Mouse (Mus musculus): ENCODE results near the gene Csad. TPM values are rescaled to one million over a fixed set of nuclear protein-coding genes. Genes with fewer than 3 reads are reported as not detected.

Csad gene
- polyA plus RNA-seq (2014; fragmentation: Illumina TruSeq; extraction: RNeasy Lipid Tissue Mini Kit (QIAGEN cat#74804); ENCODE audit: low read depth, low replicate concordance), result 24.0 TPM

DNA sequence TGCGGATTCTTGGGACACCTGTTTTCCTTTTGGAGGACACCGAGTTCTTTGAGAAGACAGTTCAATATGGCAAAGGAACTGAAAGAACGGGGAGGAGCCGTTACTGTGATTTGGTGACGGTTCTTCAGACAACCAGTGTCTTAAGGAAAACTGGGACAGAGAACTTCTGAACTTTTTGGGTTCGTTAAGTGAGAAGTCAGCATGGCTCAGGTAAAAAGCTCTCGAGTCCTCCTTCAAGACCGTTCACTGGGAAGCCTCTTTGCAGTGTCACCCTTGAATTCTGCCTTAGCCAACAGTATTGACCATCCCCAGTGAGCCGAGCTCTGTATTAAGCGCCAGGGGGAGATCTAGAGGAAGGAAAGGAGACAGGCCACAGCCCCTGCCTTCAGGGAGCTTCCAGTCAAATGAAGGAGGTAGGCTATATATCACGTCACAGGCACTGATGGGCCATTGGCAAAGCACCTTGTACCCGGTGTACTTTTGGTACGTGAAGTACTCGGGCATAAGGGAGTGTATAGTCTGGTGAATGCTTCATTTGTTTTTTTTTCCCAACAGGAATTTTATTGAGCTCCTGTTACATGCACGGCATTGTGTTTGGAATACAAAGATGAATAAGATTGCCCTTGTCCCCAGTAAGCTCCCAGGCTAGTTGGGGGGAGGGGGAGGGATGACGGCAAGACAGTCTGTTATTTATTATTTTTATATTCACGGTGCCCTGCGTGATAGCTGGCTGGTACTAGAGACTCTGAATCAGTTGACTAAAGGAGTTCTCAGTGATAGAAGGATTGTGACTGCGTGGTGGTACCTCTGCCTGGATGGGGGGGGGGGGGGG, at the start of gene Csad:
Gene Csad (minus strand): TSS at position 51 of the 832 bp plus-strand sequence.

GRCm38 (mm10) chr15:102231748-102232147, 27.2 kb upstream of the Csad start, which contains the start of gene Itgb7:
TSS of gene Itgb7 (minus strand) at chr15:102231944.

DNA sequence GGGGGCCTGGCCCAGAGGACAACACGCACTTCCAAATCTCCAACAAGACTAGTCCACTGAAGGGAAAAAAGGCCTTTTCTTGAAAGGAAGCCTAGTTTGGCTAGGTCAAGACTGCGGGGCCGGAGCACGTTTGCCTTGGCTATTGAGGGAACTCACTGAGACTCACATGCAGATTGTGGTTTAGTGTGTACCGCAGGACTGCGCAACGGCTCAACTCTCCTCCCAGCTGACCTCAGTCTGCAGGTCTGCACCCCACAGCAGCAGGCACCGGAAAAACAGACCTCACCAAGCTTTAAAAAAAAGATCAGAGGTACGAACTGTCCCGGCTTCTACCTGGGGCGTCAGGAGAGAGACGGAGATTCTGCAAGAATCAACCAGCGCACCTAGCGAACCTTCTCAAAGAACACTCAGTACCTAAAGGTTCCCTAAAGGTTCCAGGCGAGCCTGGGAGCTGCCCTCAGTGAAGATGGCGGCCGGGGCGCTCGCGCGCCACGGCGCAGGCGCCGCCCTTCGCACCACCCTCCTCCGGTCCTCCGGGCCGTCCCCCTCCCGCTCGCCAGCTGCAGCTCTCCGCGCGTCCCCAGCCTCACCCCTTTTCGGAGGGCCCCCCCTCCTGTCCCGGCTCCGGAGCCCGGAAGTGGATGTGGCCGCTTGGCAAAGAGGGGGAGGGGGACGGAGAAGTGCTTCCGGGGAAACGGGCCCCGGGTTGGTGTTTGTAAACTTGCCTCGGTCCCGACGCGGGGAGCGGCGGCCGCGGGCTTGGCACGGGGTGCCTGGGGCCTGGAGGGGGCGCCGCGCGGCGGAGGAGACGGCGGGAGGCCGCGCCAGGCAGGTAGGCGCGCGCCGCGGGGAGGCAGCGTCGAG, 1.3 kb downstream of the Csad start, which contains the start of gene Zfp740:
Gene Zfp740 (plus strand): TSS at position 279 of the 864 bp plus-strand sequence.

DNA sequence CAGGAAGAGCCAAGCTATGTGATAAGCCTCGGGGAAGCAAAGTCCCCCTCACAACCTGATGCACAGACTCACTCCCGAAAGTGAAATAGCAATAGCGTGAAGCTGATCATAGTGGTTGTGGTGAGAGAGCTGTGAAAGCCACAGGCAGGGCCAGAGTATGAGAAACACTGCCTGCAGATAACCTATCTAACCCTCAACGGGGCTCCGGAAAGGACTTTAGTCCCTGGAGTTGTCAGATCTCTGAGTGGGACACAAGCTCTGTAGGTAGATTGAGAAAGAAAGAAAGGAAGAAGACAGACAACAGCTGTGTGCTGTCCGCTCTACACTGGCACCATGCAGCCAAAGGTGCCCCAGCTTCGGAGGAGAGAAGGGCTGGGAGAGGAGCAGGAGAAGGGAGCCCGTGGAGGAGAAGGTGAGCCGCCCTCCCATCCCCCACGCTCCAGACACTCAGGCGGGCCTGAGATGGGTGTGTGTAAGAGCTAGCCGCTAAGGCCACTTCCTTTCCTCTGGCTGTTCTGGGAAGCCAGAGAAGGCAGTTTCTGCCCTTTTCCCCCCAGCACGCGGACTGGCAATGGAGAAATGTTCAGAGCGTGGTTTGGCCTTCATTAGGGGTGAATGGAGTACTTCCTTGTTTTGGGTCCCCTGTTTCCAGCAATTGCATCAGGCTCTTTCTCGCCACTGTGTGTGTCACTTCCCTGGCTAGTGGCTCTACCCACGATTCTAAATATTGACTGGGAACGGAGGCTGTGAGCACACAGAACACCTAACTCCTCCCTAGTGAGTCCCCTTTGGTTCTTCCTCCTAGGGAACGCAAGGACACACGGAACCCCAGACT, 54.0 kb downstream of the Csad start, which contains the start of gene Soat2:
Gene Soat2 (plus strand): TSS at position 226 of the 835 bp plus-strand sequence.

GRCm38 (mm10) chr15:102144274-102144711, 60.2 kb downstream of the Csad start, which contains the start of gene Igfbp6:
TSS of gene Igfbp6 (plus strand) at chr15:102144362.

DNA sequence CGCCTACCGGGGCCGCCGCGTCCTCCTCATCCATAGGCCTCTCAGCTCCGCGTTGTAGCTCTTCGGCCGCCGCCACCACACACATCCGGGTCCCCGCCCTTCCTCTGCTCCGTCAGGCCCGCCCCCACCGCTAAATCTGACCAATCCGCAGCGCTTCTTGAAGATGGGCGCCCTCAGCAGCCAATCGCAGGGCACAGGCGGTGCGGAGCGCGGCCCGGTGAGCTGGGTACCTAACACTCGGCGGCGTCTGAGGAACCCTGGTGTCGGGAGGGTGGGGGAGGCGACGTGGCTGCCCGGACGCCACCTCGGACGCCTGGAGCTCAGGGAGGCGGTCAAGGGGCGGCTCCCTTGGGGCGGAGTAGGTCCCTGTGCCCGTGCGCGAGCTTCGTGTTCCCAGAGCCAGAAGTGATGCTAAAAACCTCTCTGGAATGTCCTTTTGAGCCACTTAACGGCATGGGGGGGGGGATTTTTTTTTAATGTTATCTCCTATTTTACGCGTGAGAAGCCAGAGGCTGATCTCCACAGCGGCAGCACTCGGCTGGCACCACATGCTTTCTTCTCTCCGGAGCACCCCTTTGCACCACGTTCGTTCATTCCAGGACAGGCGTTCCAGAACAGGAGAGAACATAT, 68.3 kb downstream of the Csad start, which contains the start of gene Spryd3:
Gene Spryd3 (minus strand): TSS at position 106 of the 630 bp plus-strand sequence.

Other genes with a start within 250 kb of the Csad start
- gene Krt8, start 200.2 kb downstream of the Csad start, polyA plus RNA-seq (2014; fragmentation: Illumina TruSeq; extraction: RNeasy Lipid Tissue Mini Kit (QIAGEN cat#74804); ENCODE audit: low read depth, low replicate concordance), result 16.7 TPM
- gene Krt18, start 176.5 kb downstream of the Csad start, polyA plus RNA-seq (2014; fragmentation: Illumina TruSeq; extraction: RNeasy Lipid Tissue Mini Kit (QIAGEN cat#74804); ENCODE audit: low read depth, low replicate concordance), result 19.0 TPM
- 130 TPM for gene Eif4b, start 131.0 kb downstream of the Csad start, polyA plus RNA-seq (2014; fragmentation: Illumina TruSeq; extraction: RNeasy Lipid Tissue Mini Kit (QIAGEN cat#74804); ENCODE audit: low read depth, low replicate concordance)
- gene Tns2, start 104.3 kb downstream of the Csad start, polyA plus RNA-seq (2014; fragmentation: Illumina TruSeq; extraction: RNeasy Lipid Tissue Mini Kit (QIAGEN cat#74804); ENCODE audit: low read depth, low replicate concordance), result 17.7 TPM
- gene Spryd3, start 68.5 kb downstream of the Csad start, polyA plus RNA-seq (2014; fragmentation: Illumina TruSeq; extraction: RNeasy Lipid Tissue Mini Kit (QIAGEN cat#74804); ENCODE audit: low read depth, low replicate concordance), result 0.85 TPM
- gene Igfbp6, start 60.4 kb downstream of the Csad start, polyA plus RNA-seq (2014; fragmentation: Illumina TruSeq; extraction: RNeasy Lipid Tissue Mini Kit (QIAGEN cat#74804); ENCODE audit: low read depth, low replicate concordance), result not detected
- gene Soat2, start 54.2 kb downstream of the Csad start, polyA plus RNA-seq (2014; fragmentation: Illumina TruSeq; extraction: RNeasy Lipid Tissue Mini Kit (QIAGEN cat#74804); ENCODE audit: low read depth, low replicate concordance), result 7.1 TPM
- gene Zfp740, start 1.5 kb downstream of the Csad start, polyA plus RNA-seq (2014; fragmentation: Illumina TruSeq; extraction: RNeasy Lipid Tissue Mini Kit (QIAGEN cat#74804); ENCODE audit: low read depth, low replicate concordance), result 9.0 TPM
- gene Itgb7, start 27.2 kb upstream of the Csad start, polyA plus RNA-seq (2014; fragmentation: Illumina TruSeq; extraction: RNeasy Lipid Tissue Mini Kit (QIAGEN cat#74804); ENCODE audit: low read depth, low replicate concordance), result 1.2 TPM
- gene Rarg, start 52.8 kb upstream of the Csad start, polyA plus RNA-seq (2014; fragmentation: Illumina TruSeq; extraction: RNeasy Lipid Tissue Mini Kit (QIAGEN cat#74804); ENCODE audit: low read depth, low replicate concordance), result 0.98 TPM
- not detected for gene Gm9918, start 65.8 kb upstream of the Csad start, polyA plus RNA-seq (2014; fragmentation: Illumina TruSeq; extraction: RNeasy Lipid Tissue Mini Kit (QIAGEN cat#74804); ENCODE audit: low read depth, low replicate concordance)
- gene Mfsd5, start 74.7 kb upstream of the Csad start, polyA plus RNA-seq (2014; fragmentation: Illumina TruSeq; extraction: RNeasy Lipid Tissue Mini Kit (QIAGEN cat#74804); ENCODE audit: low read depth, low replicate concordance), result 1.7 TPM
- not detected for gene Espl1, start 91.5 kb upstream of the Csad start, polyA plus RNA-seq (2014; fragmentation: Illumina TruSeq; extraction: RNeasy Lipid Tissue Mini Kit (QIAGEN cat#74804); ENCODE audit: low read depth, low replicate concordance)
- gene Pfdn5, start 121.4 kb upstream of the Csad start, polyA plus RNA-seq (2014; fragmentation: Illumina TruSeq; extraction: RNeasy Lipid Tissue Mini Kit (QIAGEN cat#74804); ENCODE audit: low read depth, low replicate concordance), result 50.1 TPM
- gene Myg1, start 127.0 kb upstream of the Csad start, polyA plus RNA-seq (2014; fragmentation: Illumina TruSeq; extraction: RNeasy Lipid Tissue Mini Kit (QIAGEN cat#74804); ENCODE audit: low read depth, low replicate concordance), result 10.0 TPM
- 2.5 TPM for gene Aaas, start 146.0 kb upstream of the Csad start, polyA plus RNA-seq (2014; fragmentation: Illumina TruSeq; extraction: RNeasy Lipid Tissue Mini Kit (QIAGEN cat#74804); ENCODE audit: low read depth, low replicate concordance)
- not detected for gene Sp7, start 162.5 kb upstream of the Csad start, polyA plus RNA-seq (2014; fragmentation: Illumina TruSeq; extraction: RNeasy Lipid Tissue Mini Kit (QIAGEN cat#74804); ENCODE audit: low read depth, low replicate concordance)
- gene Sp1, start 201.4 kb upstream of the Csad start, polyA plus RNA-seq (2014; fragmentation: Illumina TruSeq; extraction: RNeasy Lipid Tissue Mini Kit (QIAGEN cat#74804); ENCODE audit: low read depth, low replicate concordance), result 23.3 TPM
- gene Amhr2, start 240.6 kb upstream of the Csad start, polyA plus RNA-seq (2014; fragmentation: Illumina TruSeq; extraction: RNeasy Lipid Tissue Mini Kit (QIAGEN cat#74804); ENCODE audit: low read depth, low replicate concordance), result not detected

Measured in liver, adult 10 weeks (tissue).